Mouse (Mus musculus): ENCODE results near the gene Phactr2. TPM values are rescaled to one million over a fixed set of nuclear protein-coding genes. Genes with fewer than 3 reads are reported as not detected.

Gene Phactr2
- polyA plus RNA-seq, 1 experiment from 2014 or later: 7.0 TPM

DNA sequence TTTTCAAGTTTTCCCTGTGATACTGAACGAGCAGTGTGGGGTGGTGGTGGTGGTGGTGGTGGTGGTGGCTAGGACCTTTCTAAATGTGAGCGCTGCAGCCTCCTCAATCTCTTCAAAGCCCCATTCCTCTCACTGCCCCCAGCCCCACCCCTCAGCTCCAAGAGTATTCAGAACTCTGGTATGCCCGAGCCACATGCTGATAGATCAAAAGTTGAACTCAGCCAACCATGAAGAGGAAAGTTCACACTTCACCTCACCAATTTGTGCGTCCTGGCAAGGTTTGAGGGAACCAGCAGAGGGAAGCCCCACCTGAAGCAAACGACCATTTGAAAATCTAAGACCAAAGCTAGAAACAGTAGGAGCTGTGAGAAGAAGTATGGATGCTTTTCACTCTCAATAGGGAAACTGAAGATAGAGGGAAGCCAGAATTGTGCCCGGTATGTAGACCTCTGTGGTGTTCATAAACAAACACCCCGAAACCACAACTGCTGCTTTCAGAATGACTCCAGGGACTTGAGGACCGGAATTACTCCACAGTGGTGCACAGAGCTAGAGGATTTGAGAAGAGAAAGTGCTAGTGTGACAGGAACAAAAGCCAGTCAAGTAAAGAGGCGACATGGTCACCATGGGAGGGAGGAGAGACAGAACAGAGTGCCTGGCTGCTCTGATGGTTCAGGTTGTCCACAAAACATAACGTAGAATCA, 35.9 kb downstream of the Phactr2 start:
- no peak overlapping the region for H3K4me3 ChIP-seq (ENCODE audit: low read depth, low read length)
- no peak overlapping the region for H3K4me2 ChIP-seq (ENCODE audit: low read length)
- no peaks in the 10 kb centered on the region for H3K36me3 ChIP-seq (ENCODE audit: control insufficient read depth, insufficient read depth, low read length)
- no peak overlapping the region for H3K27ac ChIP-seq (ENCODE audit: low read length)
- H3K9me3 ChIP-seq (replicated peaks; ENCODE audit: control insufficient read depth, low read length, poor library complexity, severe bottlenecking): no peaks in the 10 kb centered on the region
- no peak overlapping the region for H3K9ac ChIP-seq (ENCODE audit: low read depth, low read length)
- WGBS: 57% methylated on average over 10 of the region's 10 CpGs
- H3K27me3 ChIP-seq (ENCODE audit: control insufficient read depth, insufficient read depth, low read depth, low read length): no peaks in the 10 kb centered on the region
- no peak for ATAC-seq
- H3K4me1 ChIP-seq (ENCODE audit: control insufficient read depth, insufficient read depth, low read length): no peaks in the 10 kb centered on the region

DNA sequence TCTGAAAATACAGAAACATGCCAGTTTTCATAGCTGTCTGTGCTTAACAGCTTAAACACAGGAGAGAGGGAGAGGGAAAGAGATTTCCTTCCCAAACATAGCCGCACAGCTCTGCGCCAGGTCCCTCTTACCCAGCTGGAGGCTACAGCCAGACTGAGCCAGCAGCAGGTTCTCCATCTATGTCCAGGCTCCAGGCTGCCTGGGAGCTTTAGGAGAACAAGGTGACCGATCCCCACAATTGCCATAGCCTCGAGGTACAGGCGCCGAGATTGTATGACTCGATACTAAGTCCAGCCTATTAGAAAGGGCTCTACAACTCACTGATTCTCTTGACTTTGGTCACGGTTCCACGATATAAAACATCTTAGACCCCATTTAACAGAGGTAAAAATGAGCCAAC, 37.2 kb downstream of the Phactr2 start:
- ATAC-seq: no peak
- Histone ChIP-seq H3K27ac (ENCODE audit: low read length) (no peak overlapping the region), H3K27me3 (ENCODE audit: control insufficient read depth, insufficient read depth, low read depth, low read length) (no peaks in the 10 kb centered on the region), H3K36me3 (ENCODE audit: control insufficient read depth, insufficient read depth, low read length) (no peaks in the 10 kb centered on the region), H3K4me1 (ENCODE audit: control insufficient read depth, insufficient read depth, low read length) (no peaks in the 10 kb centered on the region), H3K4me3 (ENCODE audit: low read depth, low read length) (no peak overlapping the region), H3K4me2 (ENCODE audit: low read length) (no peak overlapping the region), H3K9ac (ENCODE audit: low read depth, low read length) (no peak overlapping the region), H3K9me3 (replicated peaks; ENCODE audit: control insufficient read depth, low read length, poor library complexity, severe bottlenecking) (no peaks in the 10 kb centered on the region)
- 94% methylated on average over 9 of the region's 9 CpGs for WGBS

DNA sequence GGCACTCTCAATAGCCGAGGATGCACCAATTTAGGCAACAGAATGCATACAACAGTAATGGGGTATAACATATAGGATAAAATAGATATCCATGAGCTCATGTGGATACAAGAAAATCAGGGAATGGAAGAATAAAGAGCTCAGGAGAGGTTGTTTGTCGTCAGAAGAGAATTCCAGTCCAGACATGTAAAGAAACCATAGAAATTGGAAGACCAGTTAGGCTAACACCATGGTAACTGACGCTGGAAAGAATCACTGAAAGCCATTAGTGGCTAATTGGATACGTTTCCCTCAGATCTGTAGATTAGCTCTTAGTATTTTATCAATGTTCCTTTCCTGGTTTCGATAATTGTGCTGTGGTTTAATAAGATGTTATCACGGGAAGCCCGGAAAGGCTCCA, 41.2 kb downstream of the Phactr2 start:
- ATAC-seq: no peak
- no peak overlapping the region for H3K27ac ChIP-seq (ENCODE audit: low read length)
- H3K4me3 ChIP-seq (ENCODE audit: low read depth, low read length): no peak overlapping the region
- H3K4me1 ChIP-seq (ENCODE audit: control insufficient read depth, insufficient read depth, low read length): 0 out of 2 replicates have a peak, but pooled peaks cover 3% of the 10 kb centered on the region
- no peak overlapping the region for H3K4me2 ChIP-seq (ENCODE audit: low read length)
- H3K9me3 ChIP-seq (replicated peaks; ENCODE audit: control insufficient read depth, low read length, poor library complexity, severe bottlenecking): no peaks in the 10 kb centered on the region
- no peaks in the 10 kb centered on the region for H3K27me3 ChIP-seq (ENCODE audit: control insufficient read depth, insufficient read depth, low read depth, low read length)
- H3K9ac ChIP-seq (ENCODE audit: low read depth, low read length): no peak overlapping the region
- 45% methylated on average over 7 of the region's 7 CpGs for WGBS
- H3K36me3 ChIP-seq (ENCODE audit: control insufficient read depth, insufficient read depth, low read length): no peaks in the 10 kb centered on the region

DNA sequence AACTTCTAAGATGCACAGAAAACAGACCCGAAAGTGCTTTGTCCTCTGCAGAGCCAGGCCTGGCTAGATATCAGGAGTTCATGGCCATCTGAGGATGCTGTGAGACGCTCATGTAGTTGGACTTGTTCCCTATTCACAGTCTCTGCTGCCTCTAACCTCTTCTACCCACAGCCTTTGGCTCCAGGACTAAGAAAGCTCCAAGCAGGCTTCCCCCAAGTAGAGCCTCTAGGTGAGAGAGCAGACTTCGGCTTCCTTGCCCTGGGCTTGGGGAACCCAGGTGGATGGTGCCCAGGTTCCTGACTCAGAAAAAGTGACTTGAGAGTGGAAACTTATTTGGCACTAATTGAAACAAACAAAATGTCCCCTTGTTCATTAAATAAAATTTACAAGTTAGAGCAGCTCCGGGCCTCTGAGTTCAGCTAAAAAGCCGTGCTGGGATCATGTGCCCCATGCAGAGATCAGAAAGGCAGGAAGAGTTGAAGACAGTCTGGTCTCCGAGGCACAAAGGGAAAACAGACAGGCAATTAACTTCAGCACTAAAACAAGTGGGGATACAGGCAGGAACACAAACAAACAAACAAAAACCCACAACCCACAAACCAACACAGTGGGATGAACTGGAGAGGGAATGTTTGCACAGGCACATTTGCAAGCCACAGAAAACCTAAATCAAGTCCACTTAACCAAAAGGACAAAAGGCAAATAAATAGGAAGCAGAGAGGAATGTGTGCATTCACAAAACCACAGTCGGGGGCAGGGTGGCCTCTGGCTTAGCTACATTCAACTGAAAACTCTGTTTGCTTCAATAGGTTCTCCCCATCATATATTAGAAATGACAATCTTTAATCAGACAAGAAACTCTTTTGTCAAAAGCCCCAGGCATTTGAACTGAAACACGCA, 42.3 kb downstream of the Phactr2 start:
- H3K9ac ChIP-seq (ENCODE audit: low read depth, low read length): no peak overlapping the region
- ATAC-seq: no peak
- no peaks in the 10 kb centered on the region for H3K27me3 ChIP-seq (ENCODE audit: control insufficient read depth, insufficient read depth, low read depth, low read length)
- WGBS: 23% methylated on average over 8 of the region's 8 CpGs
- 0 out of 2 replicates have a peak, but pooled peaks cover 3% of the 10 kb centered on the region for H3K4me1 ChIP-seq (ENCODE audit: control insufficient read depth, insufficient read depth, low read length)
- no peak overlapping the region for H3K27ac ChIP-seq (ENCODE audit: low read length)
- H3K36me3 ChIP-seq (ENCODE audit: control insufficient read depth, insufficient read depth, low read length): no peaks in the 10 kb centered on the region
- no peaks in the 10 kb centered on the region for H3K9me3 ChIP-seq (replicated peaks; ENCODE audit: control insufficient read depth, low read length, poor library complexity, severe bottlenecking)
- no peak overlapping the region for H3K4me2 ChIP-seq (ENCODE audit: low read length)
- no peak overlapping the region for H3K4me3 ChIP-seq (ENCODE audit: low read depth, low read length)

DNA sequence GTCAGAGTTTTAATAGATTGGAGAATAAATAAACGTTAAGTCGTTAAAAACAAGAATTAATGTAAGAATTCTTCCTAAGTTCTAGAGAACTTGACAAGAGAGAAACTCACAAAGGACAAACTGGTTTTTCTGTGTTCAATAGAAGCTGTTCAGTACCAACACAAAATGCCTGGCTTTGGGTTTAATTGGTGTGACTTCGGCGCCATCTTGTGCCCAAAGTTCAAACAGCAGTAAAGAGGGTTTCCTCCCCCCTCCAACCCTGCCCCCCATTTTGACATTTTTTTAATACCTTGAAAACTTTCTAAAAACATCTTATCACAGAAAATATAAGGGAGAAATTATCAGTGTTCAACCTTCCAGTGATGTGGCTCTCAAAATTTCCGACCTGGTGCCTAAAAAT, 44.4 kb downstream of the Phactr2 start:
- Histone ChIP-seq H3K9ac (ENCODE audit: low read depth, low read length) (no peak overlapping the region), H3K9me3 (replicated peaks; ENCODE audit: control insufficient read depth, low read length, poor library complexity, severe bottlenecking) (no peaks in the 10 kb centered on the region), H3K27ac (ENCODE audit: low read length) (no peak overlapping the region), H3K4me2 (ENCODE audit: low read length) (no peak overlapping the region), H3K4me3 (ENCODE audit: low read depth, low read length) (no peak overlapping the region), H3K27me3 (ENCODE audit: control insufficient read depth, insufficient read depth, low read depth, low read length) (no peaks in the 10 kb centered on the region), H3K4me1 (ENCODE audit: control insufficient read depth, insufficient read depth, low read length) (0 out of 2 replicates have a peak, but pooled peaks cover 3% of the 10 kb centered on the region), H3K36me3 (ENCODE audit: control insufficient read depth, insufficient read depth, low read length) (no peaks in the 10 kb centered on the region)
- WGBS: 14% methylated on average over 5 of the region's 5 CpGs
- peak; percentile 74 for ATAC-seq

DNA sequence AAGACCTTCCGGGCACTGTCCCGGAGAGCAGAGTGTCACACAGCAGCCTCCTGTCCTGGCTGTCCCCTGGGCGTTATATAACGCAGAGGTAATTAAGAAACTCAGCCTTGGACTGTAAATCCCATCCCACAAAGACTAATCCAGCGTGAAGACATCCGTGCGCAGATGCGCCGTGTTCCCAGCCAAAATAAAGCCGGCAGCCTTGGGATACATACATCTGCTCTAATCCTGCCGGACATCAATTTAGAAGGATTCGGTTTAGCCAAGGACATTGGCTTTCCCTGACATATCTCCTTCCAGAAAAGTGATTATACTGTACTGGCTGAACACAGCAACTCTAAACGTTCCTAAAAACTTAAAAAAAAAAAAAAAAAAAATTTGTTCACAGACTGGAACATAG, 45.0 kb downstream of the Phactr2 start:
- Histone ChIP-seq H3K4me3 (ENCODE audit: low read depth, low read length) (no peak overlapping the region), H3K9me3 (replicated peaks; ENCODE audit: control insufficient read depth, low read length, poor library complexity, severe bottlenecking) (no peaks in the 10 kb centered on the region), H3K27me3 (ENCODE audit: control insufficient read depth, insufficient read depth, low read depth, low read length) (no peaks in the 10 kb centered on the region), H3K36me3 (ENCODE audit: control insufficient read depth, insufficient read depth, low read length) (no peaks in the 10 kb centered on the region), H3K4me1 (ENCODE audit: control insufficient read depth, insufficient read depth, low read length) (0 out of 2 replicates have a peak, but pooled peaks cover 3% of the 10 kb centered on the region), H3K9ac (ENCODE audit: low read depth, low read length) (0 out of 2 replicates have a peak overlapping the region, but pooled peaks have one; percentile 38), H3K4me2 (ENCODE audit: low read length) (peak overlapping the region; percentile 37), H3K27ac (ENCODE audit: low read length) (no peak overlapping the region)
- 10% methylated on average over 13 of the region's 13 CpGs for WGBS
- ATAC-seq: peak; percentile 65; the same call in 1 of the 2 replicates

DNA sequence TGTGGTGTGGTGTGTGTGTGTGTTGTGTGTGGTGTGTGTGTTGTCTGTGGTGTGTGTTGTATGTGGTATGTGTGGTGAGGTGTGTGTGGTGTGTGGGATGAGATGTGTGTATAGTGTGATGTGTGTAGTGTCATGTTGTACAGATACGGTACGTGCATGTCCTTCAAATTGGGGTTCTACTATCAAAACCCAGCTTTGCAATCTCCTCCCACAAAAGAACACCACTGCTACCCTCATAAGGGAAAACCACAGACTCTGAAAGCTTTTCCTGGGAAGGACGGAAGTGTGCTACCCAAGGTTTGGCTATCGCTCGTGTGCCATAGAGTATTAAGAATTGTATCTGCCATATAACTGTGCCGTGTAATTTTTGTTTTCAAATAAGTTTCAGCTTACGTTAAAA, 45.7 kb downstream of the Phactr2 start:
- Histone ChIP-seq H3K9ac (ENCODE audit: low read depth, low read length) (no peak overlapping the region), H3K4me3 (ENCODE audit: low read depth, low read length) (no peak overlapping the region), H3K4me2 (ENCODE audit: low read length) (no peak overlapping the region), H3K27me3 (ENCODE audit: control insufficient read depth, insufficient read depth, low read depth, low read length) (no peaks in the 10 kb centered on the region), H3K27ac (ENCODE audit: low read length) (no peak overlapping the region), H3K4me1 (ENCODE audit: control insufficient read depth, insufficient read depth, low read length) (0 out of 2 replicates have a peak, but pooled peaks cover 3% of the 10 kb centered on the region), H3K36me3 (ENCODE audit: control insufficient read depth, insufficient read depth, low read length) (no peaks in the 10 kb centered on the region), H3K9me3 (replicated peaks; ENCODE audit: control insufficient read depth, low read length, poor library complexity, severe bottlenecking) (no peaks in the 10 kb centered on the region)
- no peak for ATAC-seq
- WGBS: 88% methylated on average over 7 of the region's 7 CpGs

DNA sequence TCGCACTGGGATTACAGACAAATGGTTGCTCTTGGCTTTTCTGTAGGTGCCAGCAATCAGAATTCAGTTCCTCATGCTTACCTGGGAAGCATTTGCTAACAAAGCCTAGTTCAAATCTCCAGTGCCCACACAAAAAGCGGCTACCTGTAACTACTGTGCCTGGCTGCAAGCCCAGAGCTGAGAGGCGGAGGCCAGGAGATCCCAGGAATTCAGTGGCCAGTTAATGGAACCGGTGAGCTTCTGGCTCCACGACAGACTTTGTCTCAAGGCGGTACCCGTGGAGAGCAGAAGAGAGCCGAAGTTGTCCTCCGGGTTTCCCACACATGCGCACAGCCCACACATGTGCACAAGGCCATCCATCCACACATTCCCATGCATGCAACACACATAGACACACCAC, 46.6 kb downstream of the Phactr2 start:
- Histone ChIP-seq H3K9ac (ENCODE audit: low read depth, low read length) (no peak overlapping the region), H3K4me3 (ENCODE audit: low read depth, low read length) (no peak overlapping the region), H3K9me3 (replicated peaks; ENCODE audit: control insufficient read depth, low read length, poor library complexity, severe bottlenecking) (no peaks in the 10 kb centered on the region), H3K27me3 (ENCODE audit: control insufficient read depth, insufficient read depth, low read depth, low read length) (no peaks in the 10 kb centered on the region), H3K36me3 (ENCODE audit: control insufficient read depth, insufficient read depth, low read length) (no peaks in the 10 kb centered on the region), H3K4me1 (ENCODE audit: control insufficient read depth, insufficient read depth, low read length) (0 out of 2 replicates have a peak, but pooled peaks cover 3% of the 10 kb centered on the region), H3K27ac (ENCODE audit: low read length) (no peak overlapping the region), H3K4me2 (ENCODE audit: low read length) (no peak overlapping the region)
- WGBS: 79% methylated on average over 10 of the region's 10 CpGs
- ATAC-seq: no peak

DNA sequence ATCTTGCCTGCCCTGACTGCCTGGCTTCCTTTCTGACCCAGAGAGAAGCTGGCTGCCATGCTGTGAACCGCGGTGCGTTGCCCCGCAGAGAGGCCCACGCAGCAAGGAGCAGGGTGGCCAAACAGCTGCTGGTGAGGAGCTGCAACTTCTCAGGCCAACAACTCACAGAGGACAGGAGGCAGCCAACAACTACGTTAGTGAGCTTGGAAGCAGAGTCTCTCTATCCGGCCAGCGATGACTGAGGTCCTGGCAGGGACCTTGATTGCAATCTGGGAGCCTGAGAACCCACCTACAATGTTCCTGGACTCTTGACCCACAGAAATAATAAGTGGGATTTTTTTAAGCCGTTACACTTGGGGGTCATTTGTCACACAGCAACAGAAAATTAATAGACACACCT, 49.0 kb downstream of the Phactr2 start:
- no peak overlapping the region for H3K9ac ChIP-seq (ENCODE audit: low read depth, low read length)
- no peaks in the 10 kb centered on the region for H3K36me3 ChIP-seq (ENCODE audit: control insufficient read depth, insufficient read depth, low read length)
- H3K9me3 ChIP-seq (replicated peaks; ENCODE audit: control insufficient read depth, low read length, poor library complexity, severe bottlenecking): no peaks in the 10 kb centered on the region
- 0 out of 2 replicates have a peak, but pooled peaks cover 3% of the 10 kb centered on the region for H3K4me1 ChIP-seq (ENCODE audit: control insufficient read depth, insufficient read depth, low read length)
- H3K4me3 ChIP-seq (ENCODE audit: low read depth, low read length): no peak overlapping the region
- WGBS: 94% methylated on average over 9 of the region's 9 CpGs
- ATAC-seq: no peak
- no peaks in the 10 kb centered on the region for H3K27me3 ChIP-seq (ENCODE audit: control insufficient read depth, insufficient read depth, low read depth, low read length)
- no peak overlapping the region for H3K4me2 ChIP-seq (ENCODE audit: low read length)
- H3K27ac ChIP-seq (ENCODE audit: low read length): no peak overlapping the region

Measured in midbrain, embryonic 16.5 days (tissue).